Comparison of ENCODE assay signal across 30 mouse cellular contexts in the genomic region with DNA sequence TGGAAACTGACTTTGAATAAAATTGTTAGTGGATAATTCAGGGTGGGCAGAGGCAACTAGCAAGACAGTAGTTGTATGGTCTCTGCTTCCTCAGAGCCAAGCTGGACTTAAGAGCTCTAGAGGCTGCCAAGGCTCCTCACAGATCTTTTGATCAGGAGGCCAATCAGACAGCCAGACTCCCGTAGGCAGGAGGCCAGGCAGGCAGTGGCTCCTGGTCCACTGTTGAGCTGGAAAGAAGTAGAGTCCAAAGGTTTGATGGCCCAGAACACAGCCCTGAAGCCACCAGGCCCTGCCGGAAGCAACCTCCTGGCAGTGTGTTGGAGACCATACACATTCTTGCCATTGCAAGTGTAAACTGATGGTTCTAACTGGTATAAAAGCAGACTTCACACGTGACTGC.
DNase-seq lines count a peak whose midpoint lies in the region; ATAC-seq and TF ChIP-seq lines count a peak whose summit lies in the region.
"Had no signal": no experiment of that assay in that cellular context is flagged by ENCODE, and none has a peak within 500 bp of the region (broad histone marks: within the 10 kb centered on the region; RNA-seq: fewer than 3 reads in every experiment).

No protein-coding gene starts in this region.

- H3K9ac ChIP-seq in midbrain, embryonic 14.5 days (replicated peaks; ENCODE audit: low read length): no peak overlapping the region
- H3K9ac ChIP-seq: embryonic facial prominence, embryonic 13.5 days; forebrain, embryonic 12.5 days; forebrain, embryonic 15.5 days; heart, embryonic 12.5 days; heart, embryonic 15.5 days; hindbrain, embryonic 13.5 days; intestine, embryonic 15.5 days had no signal

- no peak overlapping the region for H3K4me2 ChIP-seq in midbrain, embryonic 14.5 days (ENCODE audit: low read length)
- H3K4me2 ChIP-seq: embryonic facial prominence, embryonic 13.5 days; forebrain, embryonic 12.5 days; forebrain, embryonic 15.5 days; heart, embryonic 12.5 days; heart, embryonic 15.5 days; hindbrain, embryonic 13.5 days; intestine, embryonic 15.5 days had no signal

- ATAC-seq in midbrain, embryonic 14.5 days (ENCODE audit: low FRiP score, low TSS enrichment): no peak
- ATAC-seq in megakaryocyte-erythroid progenitor cell, adult 5-6 weeks (replicated peaks; ENCODE audit: low FRiP score, low TSS enrichment, poor library complexity, severe bottlenecking): no peak
- ATAC-seq: forebrain, embryonic 15.5 days; hindbrain, embryonic 16.5 days; intestine, embryonic 15.5 days; Patski had no signal

- H3K4me3 ChIP-seq in kidney, adult 2 months (ENCODE audit: insufficient read depth, low read depth, low read length): no peak overlapping the region
- H3K4me3 ChIP-seq in midbrain, embryonic 14.5 days (replicated peaks; ENCODE audit: low read depth, low read length): no peak overlapping the region
- H3K4me3 ChIP-seq: embryonic facial prominence, embryonic 10.5 days; embryonic facial prominence, embryonic 13.5 days; erythroblast, embryonic 14.5 days; forebrain, embryonic 12.5 days; forebrain, embryonic 15.5 days; heart, embryonic 12.5 days; heart, embryonic 15.5 days; hindbrain, embryonic 10.5 days; hindbrain, embryonic 13.5 days; intestine, embryonic 15.5 days had no signal

- 67% methylated on average over 3 of the region's 3 CpGs for WGBS in kidney, adult 2 months
- 85% methylated on average over 3 of the region's 3 CpGs for WGBS in midbrain, embryonic 14.5 days

- no peaks in the 10 kb centered on the region for H3K9me3 ChIP-seq in midbrain, embryonic 14.5 days (ENCODE audit: control insufficient read depth, low read length)
- H3K9me3 ChIP-seq: embryonic facial prominence, embryonic 10.5 days; embryonic facial prominence, embryonic 13.5 days; forebrain, embryonic 12.5 days; forebrain, embryonic 15.5 days; heart, embryonic 12.5 days; heart, embryonic 15.5 days; hindbrain, embryonic 10.5 days; hindbrain, embryonic 13.5 days; intestine, embryonic 15.5 days had no signal

- no peaks in the 10 kb centered on the region for H3K36me3 ChIP-seq in kidney, adult 2 months (ENCODE audit: control insufficient read depth, insufficient read depth, low read length)
- H3K36me3 ChIP-seq in midbrain, embryonic 14.5 days (ENCODE audit: control insufficient read depth, insufficient read depth, low read length): no peaks in the 10 kb centered on the region
- H3K36me3 ChIP-seq: embryonic facial prominence, embryonic 10.5 days; embryonic facial prominence, embryonic 13.5 days; forebrain, embryonic 12.5 days; forebrain, embryonic 15.5 days; G1E; heart, embryonic 12.5 days; heart, embryonic 15.5 days; hindbrain, embryonic 10.5 days; hindbrain, embryonic 13.5 days; intestine, embryonic 15.5 days had no signal

- no peak for TF ChIP-seq POLR2A in kidney, adult 2 months (IDR thresholded peaks at IDR 0.05; ENCODE audit: low read depth, low read length)

- TF ChIP-seq CTCF in kidney, adult 2 months (conservative IDR thresholded peaks at IDR 0.05; ENCODE audit: insufficient read depth, insufficient read length, low read depth, low read length): no peak

- peak; percentile 51 for DNase-seq in cerebellum, adult 11-12 months
- no peak for DNase-seq in cerebellum, postnatal 4 days (ENCODE audit: low spot score in 2 of 2)
- peak; percentile 11 for DNase-seq in kidney, adult 2 months
- no peak for DNase-seq in kidney, postnatal 14 days
- DNase-seq in cerebellum, adult 9-10 months: peak; percentile 40
- peak; percentile 73 to 88 for DNase-seq in cerebellum, postnatal 10 days
- no peak for DNase-seq in midbrain, embryonic 14.5 days
- DNase-seq: adrenal gland, postnatal 10 days; adrenal gland, postnatal 36 days; B cell, adult 2 months; embryo, embryonic 11 days; gastrocnemius, postnatal 25 days; heart, adult 18-20 months; heart, postnatal 10 days; heart, postnatal 36 days had no signal

- no peak overlapping the region for H3K27ac ChIP-seq in kidney, adult 2 months (ENCODE audit: insufficient read depth, low read depth, low read length)
- no peak overlapping the region for H3K27ac ChIP-seq in midbrain, embryonic 14.5 days (replicated peaks; ENCODE audit: low read depth, low read length)
- H3K27ac ChIP-seq: embryonic facial prominence, embryonic 10.5 days; embryonic facial prominence, embryonic 13.5 days; forebrain, embryonic 12.5 days; forebrain, embryonic 15.5 days; heart, embryonic 15.5 days; hindbrain, embryonic 10.5 days; hindbrain, embryonic 13.5 days; intestine, embryonic 15.5 days had no signal

- H3K27me3 ChIP-seq in kidney, adult 2 months (replicated peaks; ENCODE audit: control insufficient read depth, insufficient read depth, low read length): no peaks in the 10 kb centered on the region
- H3K27me3 ChIP-seq in midbrain, embryonic 14.5 days (ENCODE audit: control insufficient read depth, insufficient read depth, low read length): no peaks in the 10 kb centered on the region
- H3K27me3 ChIP-seq: CH12.LX; embryonic facial prominence, embryonic 13.5 days; forebrain, embryonic 12.5 days; forebrain, embryonic 15.5 days; heart, embryonic 12.5 days; heart, embryonic 15.5 days; hindbrain, embryonic 13.5 days; intestine, embryonic 15.5 days; Patski had no signal

- no peaks in the 10 kb centered on the region for H3K4me1 ChIP-seq in kidney, adult 2 months (ENCODE audit: control insufficient read depth, insufficient read depth, low read length)
- H3K4me1 ChIP-seq in midbrain, embryonic 14.5 days (ENCODE audit: control insufficient read depth, insufficient read depth, low read length): peaks cover 10% of the 10 kb centered on the region; the same call in 1 of the 2 replicates
- H3K4me1 ChIP-seq: embryonic facial prominence, embryonic 10.5 days; embryonic facial prominence, embryonic 13.5 days; forebrain, embryonic 15.5 days; heart, embryonic 12.5 days; heart, embryonic 15.5 days; intestine, embryonic 15.5 days had no signal

Comparison
In these comparisons a context has a peak if more than half of its experiments do, and no peak if none do; other contexts are left out.
1. DNase-seq: peak in cerebellum, adult 11-12 months (single experiment), kidney, adult 2 months (single experiment), cerebellum, adult 9-10 months (single experiment) and cerebellum, postnatal 10 days (2 of 2); none in cerebellum, postnatal 4 days (0 of 2), kidney, postnatal 14 days (single experiment) and midbrain, embryonic 14.5 days (single experiment).